Mouse (Mus musculus): ENCODE measurements around the gene Olfr1261.

Gene Olfr1261

DNA sequence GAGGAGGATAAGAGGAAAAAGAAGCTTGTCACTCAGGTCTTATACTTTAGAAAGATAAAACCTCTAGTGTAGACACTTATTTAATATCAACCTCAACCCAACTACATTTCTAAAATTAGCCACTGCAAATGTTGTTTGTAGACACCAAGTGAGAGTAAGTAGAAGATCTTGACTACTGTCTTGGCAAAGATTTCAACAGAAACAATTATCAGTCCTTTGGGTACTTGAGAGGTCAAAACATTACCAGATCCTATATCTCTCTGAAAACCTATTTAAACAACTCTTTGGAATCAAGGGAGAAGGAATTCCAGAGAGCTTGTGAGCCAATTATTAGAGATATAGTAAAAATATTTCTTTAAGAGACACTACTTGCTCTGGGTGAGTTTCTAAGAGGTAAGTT lies at the start of gene Olfr1261:
Gene Olfr1261, plus strand, starts transcription at position 301 of the 400 bp plus-strand sequence.
- DNase-seq (ENCODE audit: low spot score) = no peak

- DNase-seq (ENCODE audit: low spot score) = no peak
These were observed 42.5 kb upstream of the Olfr1261 start, which contains the start of gene Olfr1259 for GRCm38 (mm10) chr2:89948564-89948963. Gene Olfr1259, minus strand, starts transcription at chr2:89948664.

GRCm38 (mm10) chr2:89974184-89974583 lies 16.8 kb upstream of the Olfr1261 start, which contains the start of gene Olfr1260:
Gene Olfr1260, plus strand, starts transcription at chr2:89974340.
- no peak for DNase-seq (ENCODE audit: low spot score)

GRCm38 (mm10) chr2:89977709-89978108 lies 13.3 kb upstream of the Olfr1261 start:
- DNase-seq (ENCODE audit: low spot score) = no peak

DNA sequence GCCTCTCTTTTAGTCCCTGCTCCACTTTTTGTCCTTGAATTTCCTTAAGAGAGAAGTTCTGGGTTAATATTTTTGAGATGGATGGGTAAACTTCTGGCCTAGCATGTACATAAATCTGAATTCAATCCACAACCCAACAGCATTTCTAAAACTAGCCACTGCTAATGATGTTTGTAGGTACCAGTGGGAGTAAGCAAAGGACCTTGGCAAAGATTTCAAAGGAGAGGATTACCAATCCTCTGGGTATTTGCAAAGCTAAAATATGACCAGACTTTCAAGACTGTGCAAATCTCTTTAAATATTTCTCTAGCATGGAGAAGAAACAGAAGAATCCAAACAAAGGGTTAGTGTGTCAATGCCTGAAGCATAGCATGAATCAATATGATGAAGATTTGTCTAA lies 8.8 kb downstream of the Olfr1261 start, which contains the start of gene Olfr1262:
Gene Olfr1262, plus strand, starts transcription at position 301 of the 400 bp plus-strand sequence.
- DNase-seq (ENCODE audit: low spot score) = no peak

DNA sequence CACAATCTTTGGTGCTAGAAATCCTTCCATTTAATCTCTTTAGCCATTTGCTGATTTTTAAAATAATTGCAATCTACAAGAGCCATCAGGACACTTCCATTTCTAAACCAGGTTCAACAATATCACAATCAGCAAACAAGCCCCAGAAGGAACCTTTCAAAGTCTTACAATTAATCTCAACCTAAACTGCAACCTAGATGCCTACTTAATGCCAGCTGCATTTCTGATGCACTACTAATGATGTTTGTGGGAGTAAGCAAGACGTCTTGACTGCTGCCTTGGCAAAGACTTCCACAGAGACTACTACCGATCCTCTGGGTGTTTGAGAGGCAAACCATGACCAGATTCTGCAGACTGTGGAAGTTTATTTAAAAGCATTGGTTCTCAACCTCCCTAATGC lies 20.8 kb downstream of the Olfr1261 start, which contains the start of gene Olfr1263:
Gene Olfr1263, plus strand, starts transcription at position 301 of the 400 bp plus-strand sequence.
- DNase-seq (ENCODE audit: low spot score) = no peak

GRCm38 (mm10) chr2:90025477-90025876 lies 34.5 kb downstream of the Olfr1261 start, which contains the start of gene Olfr1264:
Gene Olfr1264, minus strand, starts transcription at chr2:90025577.
- no peak for DNase-seq (ENCODE audit: low spot score)

DNA sequence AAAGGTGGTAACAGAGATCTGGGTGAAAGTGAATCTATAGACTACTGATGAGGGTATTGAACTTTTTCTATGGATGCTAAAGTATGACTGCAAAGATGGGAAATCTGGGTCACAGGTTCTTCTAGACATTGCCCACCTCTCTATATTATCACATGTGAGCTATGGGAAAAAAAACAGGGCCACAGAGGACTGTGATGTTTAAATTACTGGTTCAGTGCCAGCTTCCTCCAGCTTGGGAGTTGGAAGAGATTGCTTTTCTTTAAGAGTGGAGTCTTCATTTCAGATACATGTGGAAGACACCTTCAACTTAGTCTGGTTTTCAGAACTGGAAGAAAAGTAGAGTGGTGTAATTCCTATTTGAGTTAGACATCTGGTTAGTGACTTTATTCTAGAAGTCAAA lies 44.0 kb downstream of the Olfr1261 start, which contains the start of gene Olfr1265:
Gene Olfr1265, plus strand, starts transcription at position 301 of the 400 bp plus-strand sequence.
- no peak for DNase-seq (ENCODE audit: low spot score)
